Mouse (Mus musculus) embryo, embryonic 9.5 days (tissue): ENCODE data around the gene Psmc3ip.

Experiments used
- DNase-seq: peaks from one replicate; pipeline ENCODE4 v3.0.0-alpha.2; 2017; ENCODE audit errors: extremely low spot score

The Psmc3ip gene

GRCm38 (mm10) chr11:101052751-101053473, 42.3 kb downstream of the Psmc3ip start:
- DNase-seq = no peak

GRCm38 (mm10) chr11:101051617-101052016, 43.6 kb downstream of the Psmc3ip start:
- DNase-seq = no peak

- no peak for DNase-seq
These were observed 44.2 kb downstream of the Psmc3ip start for GRCm38 (mm10) chr11:101051051-101051493.

GRCm38 (mm10) chr11:101050359-101050758, 44.9 kb downstream of the Psmc3ip start:
- DNase-seq = no peak

GRCm38 (mm10) chr11:101047502-101047901, 47.7 kb downstream of the Psmc3ip start:
- no peak for DNase-seq

- no peak for DNase-seq
These were observed 48.8 kb downstream of the Psmc3ip start for GRCm38 (mm10) chr11:101046440-101046839.

GRCm38 (mm10) chr11:101045826-101046225, 49.4 kb downstream of the Psmc3ip start:
- no peak for DNase-seq
